Mouse (Mus musculus) midbrain, embryonic 11.5 days (tissue): Measurements from ENCODE around the gene Ocln. TPM values are rescaled to one million over a fixed set of nuclear protein-coding genes. Genes with fewer than 3 reads are reported as not detected.
"Not testable (repeated sequence)": the region's sequence is repeated elsewhere in the genome, so short reads cannot be mapped to it uniquely, and the experiment has no call there.

Experiments used
- ATAC-seq: fragments of 200-750 bp; cut with Nextera tagmentation; 2 replicates; pipeline ENCODE4 v1.8.0; 2017; ENCODE audit warnings: moderate TSS enrichment, moderate library complexity; ENCODE audit not compliant: low FRiP score
- DNase-seq: peaks from one replicate; pipeline ENCODE4 v3.0.0; 2015; ENCODE audit warnings: low spot score; ENCODE audit errors: missing footprints
- H3K27ac ChIP-seq: fragments of 300-500 bp; sonication (generic); 2 replicates; pipeline ENCODE4 v1.5.1; 2014; ENCODE audit warnings: low read depth, low read length
- H3K27me3 ChIP-seq: fragments of 300-500 bp; sonication (generic); 2 replicates; pipeline ENCODE4 v1.6.1; 2014; ENCODE audit warnings: mild to moderate bottlenecking, low read length, moderate library complexity, mixed read lengths; ENCODE audit not compliant: control insufficient read depth, insufficient read depth
- H3K36me3 ChIP-seq: fragments of 300-500 bp; sonication (generic); 2 replicates; pipeline ENCODE4 v1.6.1; 2014; ENCODE audit warnings: mild to moderate bottlenecking, low read length, moderate library complexity, mixed read lengths; ENCODE audit not compliant: control insufficient read depth, insufficient read depth
- H3K4me1 ChIP-seq: fragments of 300-500 bp; sonication (generic); 2 replicates; pipeline ENCODE4 v1.6.1; 2014; ENCODE audit warnings: low read length; ENCODE audit not compliant: control insufficient read depth, insufficient read depth
- H3K4me2 ChIP-seq: fragments of 300-500 bp; sonication (generic); 2 replicates; pipeline ENCODE4 v1.6.1; 2014; ENCODE audit warnings: mild to moderate bottlenecking, moderate library complexity
- H3K4me3 ChIP-seq: fragments of 300-500 bp; sonication (generic); 2 replicates; pipeline ENCODE4 v1.5.1; 2014; ENCODE audit warnings: low read depth, low read length
- H3K9ac ChIP-seq: fragments of 300-500 bp; sonication (generic); 2 replicates; pipeline ENCODE4 v1.6.1; 2014; ENCODE audit warnings: low read length
- H3K9me3 ChIP-seq: fragments of 300-500 bp; sonication (generic); 2 replicates; pipeline ENCODE4 v1.6.1; 2016; ENCODE audit warnings: low read length; ENCODE audit not compliant: control insufficient read depth
- WGBS: fragments of 180-500 bp; shearing (Covaris S2); extraction: QIAGEN DNeasy Blood & Tissue Kit; methylation state at CpG from one replicate; pipeline ENCODE4 v1.1.7; 2014; 5-methylcytosine and 5-hydroxymethylcytosine counted together
- polyA plus RNA-seq: library from polyadenylated mRNA; unstranded; fragments of >200 nt; fragmentation: Nextera tagmentation; extraction: Ambion mirVana; gene quantifications from 2 replicates; pipeline ENCODE4 v1.2.1, GENCODE M21; 2014

Ocln gene
- polyA plus RNA-seq, 1 experiment from 2014 or later, result 1.5 TPM

GRCm38 (mm10) chr13:100511860-100512364 is 40.6 kb downstream of the Ocln start:
- Histone ChIP-seq H3K4me1 (0 out of 2 replicates have a peak, but pooled peaks cover 4% of the 10 kb centered on the region), H3K36me3 (no peaks in the 10 kb centered on the region), H3K9ac (no peak overlapping the region), H3K4me2 (no peak overlapping the region), H3K27me3 (no peaks in the 10 kb centered on the region), H3K4me3 (no peak overlapping the region), H3K9me3 (no peaks in the 10 kb centered on the region), H3K27ac (no peak overlapping the region)
- ATAC-seq (no peak), DNase-seq (no peak)
- 79% methylated on average over 4 of the region's 4 CpGs for WGBS

- Histone ChIP-seq H3K4me2 (no peak overlapping the region), H3K9me3 (no peaks in the 10 kb centered on the region), H3K36me3 (no peaks in the 10 kb centered on the region), H3K9ac (no peak overlapping the region), H3K27ac (no peak overlapping the region), H3K4me1 (no peaks in the 10 kb centered on the region), H3K4me3 (no peak overlapping the region), H3K27me3 (no peaks in the 10 kb centered on the region)
- 75% methylated on average over 7 of the region's 7 CpGs for WGBS
- no peak for DNase-seq
- no peak for ATAC-seq
Observed at GRCm38 (mm10) chr13:100511146-100511859, 41.2 kb downstream of the Ocln start.

- not testable (repeated sequence) for H3K4me1 ChIP-seq, H3K27ac ChIP-seq, H3K4me2 ChIP-seq, H3K9ac ChIP-seq, H3K27me3 ChIP-seq, H3K4me3 ChIP-seq, H3K36me3 ChIP-seq, DNase-seq, H3K9me3 ChIP-seq, ATAC-seq
Observed at GRCm38 (mm10) chr13:100499625-100500024, 52.9 kb downstream of the Ocln start.

- H3K27me3 ChIP-seq, result no peaks in the 10 kb centered on the region
- ATAC-seq (no peak), DNase-seq (no peak)
- no peaks in the 10 kb centered on the region; the same call in 1 of the 2 replicates for H3K4me1 ChIP-seq
- no peak overlapping the region for H3K4me3 ChIP-seq
- H3K9ac ChIP-seq, result no peak overlapping the region
- no peaks in the 10 kb centered on the region for H3K36me3 ChIP-seq
- no peaks in the 10 kb centered on the region for H3K9me3 ChIP-seq
- no peak overlapping the region for H3K4me2 ChIP-seq
- no peak overlapping the region for H3K27ac ChIP-seq
- WGBS, result 89% methylated on average over 4 of the region's 4 CpGs
Observed at GRCm38 (mm10) chr13:100495337-100495736, 57.2 kb downstream of the Ocln start.

GRCm38 (mm10) chr13:100494370-100494769 is 58.1 kb downstream of the Ocln start:
- H3K4me2 ChIP-seq, DNase-seq, H3K4me3 ChIP-seq, H3K9me3 ChIP-seq, H3K9ac ChIP-seq, ATAC-seq, H3K36me3 ChIP-seq, H3K27ac ChIP-seq, H3K4me1 ChIP-seq, H3K27me3 ChIP-seq: not testable (repeated sequence)
- 68% methylated on average over 8 of the region's 8 CpGs for WGBS

GRCm38 (mm10) chr13:100493313-100493712 is 59.2 kb downstream of the Ocln start:
- H3K4me2 ChIP-seq, result no peak overlapping the region
- no peak overlapping the region for H3K9ac ChIP-seq
- no peak overlapping the region for H3K4me3 ChIP-seq
- ATAC-seq, result no peak
- H3K27me3 ChIP-seq, result no peaks in the 10 kb centered on the region
- no peaks in the 10 kb centered on the region; the same call in 1 of the 2 replicates for H3K4me1 ChIP-seq
- no peaks in the 10 kb centered on the region for H3K36me3 ChIP-seq
- DNase-seq, result no peak
- 81% methylated on average over 8 of the region's 8 CpGs for WGBS
- no peaks in the 10 kb centered on the region for H3K9me3 ChIP-seq
- no peak overlapping the region for H3K27ac ChIP-seq

- Histone ChIP-seq H3K4me1 (no peaks in the 10 kb centered on the region; the same call in 1 of the 2 replicates), H3K36me3 (no peaks in the 10 kb centered on the region), H3K4me2 (peak within 1 kb of the TSS; percentile 56), H3K27me3 (no peaks in the 10 kb centered on the region), H3K9me3 (no peaks in the 10 kb centered on the region), H3K9ac (peak within 1 kb of the TSS; percentile 89), H3K27ac (peak within 1 kb of the TSS; percentile 74), H3K4me3 (peak within 1 kb of the TSS; percentile 87)
- ATAC-seq (peak; percentile 90), DNase-seq (peak; percentile 99)
- under 1% methylated on average over 48 of the region's 51 CpGs for WGBS
Observed at GRCm38 (mm10) chr13:100492061-100492787, 60.3 kb downstream of the Ocln start, which contains the start of gene Gtf2h2. Gene Gtf2h2, minus strand, starts transcription at chr13:100492579.

- H3K9me3 ChIP-seq, result no peaks in the 10 kb centered on the region
- peak overlapping the region; percentile 56 for H3K4me2 ChIP-seq
- H3K4me3 ChIP-seq, result peak overlapping the region; percentile 87
- no peaks in the 10 kb centered on the region for H3K36me3 ChIP-seq
- no peak for DNase-seq
- whole genome bisulfite sequencing, result 15% methylated on average over 6 of the region's 6 CpGs
- no peak overlapping the region; the same call in 1 of the 2 replicates for H3K27ac ChIP-seq
- H3K9ac ChIP-seq, result peak overlapping the region; percentile 89
- H3K4me1 ChIP-seq, result no peaks in the 10 kb centered on the region; the same call in 1 of the 2 replicates
- peak; percentile 19; the same call in 1 of the 2 replicates for ATAC-seq
- no peaks in the 10 kb centered on the region for H3K27me3 ChIP-seq
Observed at GRCm38 (mm10) chr13:100491623-100492022, 60.9 kb downstream of the Ocln start.

GRCm38 (mm10) chr13:100490424-100490823 is 62.1 kb downstream of the Ocln start:
- Histone ChIP-seq H3K27ac (no peak overlapping the region), H3K4me2 (no peak overlapping the region), H3K27me3 (no peaks in the 10 kb centered on the region), H3K9ac (no peak overlapping the region), H3K4me3 (no peak overlapping the region), H3K36me3 (no peaks in the 10 kb centered on the region), H3K9me3 (no peaks in the 10 kb centered on the region), H3K4me1 (no peaks in the 10 kb centered on the region; the same call in 1 of the 2 replicates)
- DNase-seq (no peak), ATAC-seq (no peak)
- 96% methylated on average over 5 of the region's 5 CpGs for WGBS
